Mouse (Mus musculus) kidney, postnatal 14 days (tissue): ENCODE results near the gene Selenof.

Experiments used
- DNase-seq: peaks from one replicate; pipeline ENCODE4 v3.0.0; 2022; ENCODE audit warnings: mixed read lengths

Gene Selenof

GRCm38 (mm10) chr3:144565212-144565611 is 4.9 kb upstream of the Selenof start:
- no peak for DNase-seq

GRCm38 (mm10) chr3:144568861-144569361 is 1.2 kb upstream of the Selenof start:
- no peak for DNase-seq

GRCm38 (mm10) chr3:144569401-144569971 is 618 bp upstream of the Selenof start:
- no peak for DNase-seq

GRCm38 (mm10) chr3:144570816-144571487 is 848 bp downstream of the Selenof start:
- no peak for DNase-seq

- DNase-seq = no peak
Measured at GRCm38 (mm10) chr3:144574256-144574655, 4.2 kb downstream of the Selenof start.

GRCm38 (mm10) chr3:144577366-144578340 is 7.5 kb downstream of the Selenof start:
- DNase-seq = no peak

- no peak for DNase-seq
Measured at GRCm38 (mm10) chr3:144578921-144579320, 8.8 kb downstream of the Selenof start.

GRCm38 (mm10) chr3:144579796-144580195 is 9.7 kb downstream of the Selenof start:
- DNase-seq = no peak

- DNase-seq = no peak
Measured at GRCm38 (mm10) chr3:144580281-144580680, 10.2 kb downstream of the Selenof start.

- no peak for DNase-seq
Measured at GRCm38 (mm10) chr3:144581842-144582241, 11.7 kb downstream of the Selenof start.

- DNase-seq = no peak
Measured at GRCm38 (mm10) chr3:144582306-144582705, 12.2 kb downstream of the Selenof start.

GRCm38 (mm10) chr3:144583789-144584188 is 13.7 kb downstream of the Selenof start:
- no peak for DNase-seq

- DNase-seq = no peak
Measured at GRCm38 (mm10) chr3:144584789-144585553, 14.9 kb downstream of the Selenof start.

- peak; percentile 25 for DNase-seq
Measured at GRCm38 (mm10) chr3:144586731-144587130, 16.6 kb downstream of the Selenof start.

GRCm38 (mm10) chr3:144589189-144589890 is 19.2 kb downstream of the Selenof start:
- DNase-seq = no peak

- DNase-seq = no peak
Measured at GRCm38 (mm10) chr3:144592992-144593785, 23.1 kb downstream of the Selenof start.

- DNase-seq = no peak
Measured at GRCm38 (mm10) chr3:144597121-144597520, 27.0 kb downstream of the Selenof start.

GRCm38 (mm10) chr3:144597790-144598467 is 27.8 kb downstream of the Selenof start:
- DNase-seq = no peak

- no peak for DNase-seq
Measured at GRCm38 (mm10) chr3:144602413-144602812, 32.3 kb downstream of the Selenof start.

- no peak for DNase-seq
Measured at GRCm38 (mm10) chr3:144602819-144603218, 32.7 kb downstream of the Selenof start.
